Mouse (Mus musculus): ENCODE data around the gene Glis3. TPM values are rescaled to one million over a fixed set of nuclear protein-coding genes. Genes with fewer than 3 reads are reported as not detected.

Gene Glis3
- polyA plus RNA-seq, 1 experiment from 2014 or later, result 0.15 TPM

- Histone ChIP-seq H3K4me2 (no peak overlapping the region), H3K27me3 (no peaks in the 10 kb centered on the region), H3K36me3 (replicated peaks) (no peaks in the 10 kb centered on the region), H3K4me1 (replicated peaks) (no peaks in the 10 kb centered on the region), H3K9me3 (replicated peaks) (no peaks in the 10 kb centered on the region), H3K4me3 (replicated peaks) (no peak overlapping the region), H3K9ac (no peak overlapping the region), H3K27ac (replicated peaks) (no peak overlapping the region)
- 64% methylated on average over 9 of the region's 9 CpGs for WGBS (ENCODE audit: insufficient replicate concordance)
- no peak for ATAC-seq (ENCODE audit: insufficient read depth)
Measured at GRCm38 (mm10) chr19:28531750-28532149, 148.1 kb downstream of the Glis3 start.

GRCm38 (mm10) chr19:28530846-28531245, 149.0 kb downstream of the Glis3 start:
- Histone ChIP-seq H3K4me2 (no peak overlapping the region), H3K27ac (replicated peaks) (no peak overlapping the region), H3K4me3 (replicated peaks) (no peak overlapping the region), H3K27me3 (no peaks in the 10 kb centered on the region), H3K4me1 (replicated peaks) (no peaks in the 10 kb centered on the region), H3K9me3 (replicated peaks) (no peaks in the 10 kb centered on the region), H3K36me3 (replicated peaks) (no peaks in the 10 kb centered on the region), H3K9ac (no peak overlapping the region)
- no peak for ATAC-seq (ENCODE audit: insufficient read depth)
- WGBS (ENCODE audit: insufficient replicate concordance), result 45% methylated on average over 10 of the region's 10 CpGs

- 82% methylated on average over 13 of the region's 13 CpGs for WGBS (ENCODE audit: insufficient replicate concordance)
- H3K4me3 ChIP-seq (replicated peaks), result no peak overlapping the region
- H3K9me3 ChIP-seq (replicated peaks), result no peaks in the 10 kb centered on the region
- no peak overlapping the region for H3K9ac ChIP-seq
- no peaks in the 10 kb centered on the region for H3K36me3 ChIP-seq (replicated peaks)
- H3K27ac ChIP-seq (replicated peaks), result no peak overlapping the region
- ATAC-seq (ENCODE audit: insufficient read depth), result no peak
- H3K27me3 ChIP-seq, result no peaks in the 10 kb centered on the region
- no peaks in the 10 kb centered on the region for H3K4me1 ChIP-seq (replicated peaks)
- H3K4me2 ChIP-seq, result no peak overlapping the region
Measured at GRCm38 (mm10) chr19:28529006-28529405, 150.9 kb downstream of the Glis3 start.

GRCm38 (mm10) chr19:28527446-28527845, 152.4 kb downstream of the Glis3 start:
- no peak for ATAC-seq (ENCODE audit: insufficient read depth)

GRCm38 (mm10) chr19:28525331-28525730, 154.5 kb downstream of the Glis3 start:
- no peak overlapping the region for H3K27ac ChIP-seq (replicated peaks)
- WGBS (ENCODE audit: insufficient replicate concordance), result 75% methylated on average over 3 of the region's 3 CpGs
- no peaks in the 10 kb centered on the region for H3K27me3 ChIP-seq
- H3K9me3 ChIP-seq (replicated peaks), result no peaks in the 10 kb centered on the region
- no peak overlapping the region for H3K4me3 ChIP-seq (replicated peaks)
- no peak overlapping the region for H3K9ac ChIP-seq
- no peaks in the 10 kb centered on the region for H3K36me3 ChIP-seq (replicated peaks)
- H3K4me2 ChIP-seq, result no peak overlapping the region
- no peaks in the 10 kb centered on the region; the same call in 1 of the 2 replicates for H3K4me1 ChIP-seq (replicated peaks)
- ATAC-seq (ENCODE audit: insufficient read depth), result no peak

More at GRCm38 (mm10) chr19:28527446-28527845, 152.4 kb downstream of the Glis3 start:
- Histone ChIP-seq H3K4me1 (replicated peaks) (no peaks in the 10 kb centered on the region), H3K36me3 (replicated peaks) (no peaks in the 10 kb centered on the region), H3K4me3 (replicated peaks) (no peak overlapping the region), H3K4me2 (no peak overlapping the region), H3K27me3 (no peaks in the 10 kb centered on the region), H3K9me3 (replicated peaks) (no peaks in the 10 kb centered on the region), H3K27ac (replicated peaks) (no peak overlapping the region), H3K9ac (no peak overlapping the region)
- 81% methylated on average over 5 of the region's 5 CpGs for WGBS (ENCODE audit: insufficient replicate concordance)

- Histone ChIP-seq H3K36me3 (replicated peaks) (no peaks in the 10 kb centered on the region), H3K27me3 (no peaks in the 10 kb centered on the region), H3K4me2 (no peak overlapping the region), H3K9me3 (replicated peaks) (no peaks in the 10 kb centered on the region), H3K4me1 (replicated peaks) (no peaks in the 10 kb centered on the region; the same call in 1 of the 2 replicates), H3K27ac (replicated peaks) (no peak overlapping the region), H3K4me3 (replicated peaks) (no peak overlapping the region), H3K9ac (no peak overlapping the region)
- ATAC-seq (ENCODE audit: insufficient read depth), result no peak
- WGBS (ENCODE audit: insufficient replicate concordance), result 57% methylated on average over 3 of the region's 3 CpGs
Measured at GRCm38 (mm10) chr19:28522289-28522688, 157.6 kb downstream of the Glis3 start.

- Histone ChIP-seq H3K4me1 (replicated peaks) (no peaks in the 10 kb centered on the region; the same call in 1 of the 2 replicates), H3K27ac (replicated peaks) (no peak overlapping the region), H3K9me3 (replicated peaks) (no peaks in the 10 kb centered on the region), H3K27me3 (no peaks in the 10 kb centered on the region), H3K4me2 (no peak overlapping the region), H3K9ac (no peak overlapping the region), H3K36me3 (replicated peaks) (no peaks in the 10 kb centered on the region), H3K4me3 (replicated peaks) (no peak overlapping the region)
- 60% methylated on average over 6 of the region's 6 CpGs for WGBS (ENCODE audit: insufficient replicate concordance)
- ATAC-seq (ENCODE audit: insufficient read depth), result no peak
Measured at GRCm38 (mm10) chr19:28520761-28521181, 159.1 kb downstream of the Glis3 start.

GRCm38 (mm10) chr19:28520128-28520745, 159.6 kb downstream of the Glis3 start:
- H3K9ac ChIP-seq, result no peak overlapping the region
- H3K27ac ChIP-seq (replicated peaks), result no peak overlapping the region
- H3K9me3 ChIP-seq (replicated peaks), result no peaks in the 10 kb centered on the region
- no peak overlapping the region for H3K4me2 ChIP-seq
- 72% methylated on average over 8 of the region's 8 CpGs for WGBS (ENCODE audit: insufficient replicate concordance)
- H3K4me1 ChIP-seq (replicated peaks), result no peaks in the 10 kb centered on the region; the same call in 1 of the 2 replicates
- no peaks in the 10 kb centered on the region for H3K27me3 ChIP-seq
- H3K36me3 ChIP-seq (replicated peaks), result no peaks in the 10 kb centered on the region
- no peak for ATAC-seq (ENCODE audit: insufficient read depth)
- H3K4me3 ChIP-seq (replicated peaks), result no peak overlapping the region

- no peak overlapping the region for H3K4me2 ChIP-seq
- no peaks in the 10 kb centered on the region for H3K9me3 ChIP-seq (replicated peaks)
- no peaks in the 10 kb centered on the region; the same call in 1 of the 2 replicates for H3K4me1 ChIP-seq (replicated peaks)
- no peak overlapping the region for H3K4me3 ChIP-seq (replicated peaks)
- no peak overlapping the region for H3K9ac ChIP-seq
- no peaks in the 10 kb centered on the region for H3K36me3 ChIP-seq (replicated peaks)
- H3K27ac ChIP-seq (replicated peaks), result no peak overlapping the region
- no peaks in the 10 kb centered on the region for H3K27me3 ChIP-seq
- no peak for ATAC-seq (ENCODE audit: insufficient read depth)
- 53% methylated on average over 3 of the region's 3 CpGs for WGBS (ENCODE audit: insufficient replicate concordance)
Measured at GRCm38 (mm10) chr19:28519296-28519695, 160.6 kb downstream of the Glis3 start.

- H3K4me2 ChIP-seq, result no peak overlapping the region
- no peak for ATAC-seq (ENCODE audit: insufficient read depth)
- H3K4me3 ChIP-seq (replicated peaks), result no peak overlapping the region
- no peak overlapping the region for H3K27ac ChIP-seq (replicated peaks)
- no peak overlapping the region for H3K9ac ChIP-seq
- no peaks in the 10 kb centered on the region for H3K9me3 ChIP-seq (replicated peaks)
- 46% methylated on average over 6 of the region's 6 CpGs for WGBS (ENCODE audit: insufficient replicate concordance)
- no peaks in the 10 kb centered on the region; the same call in 1 of the 2 replicates for H3K4me1 ChIP-seq (replicated peaks)
- no peaks in the 10 kb centered on the region for H3K27me3 ChIP-seq
- H3K36me3 ChIP-seq (replicated peaks), result no peaks in the 10 kb centered on the region
Measured at GRCm38 (mm10) chr19:28518846-28519245, 161.0 kb downstream of the Glis3 start.

- Histone ChIP-seq H3K4me1 (replicated peaks) (no peaks in the 10 kb centered on the region; the same call in 1 of the 2 replicates), H3K27ac (replicated peaks) (no peak overlapping the region), H3K4me2 (no peak overlapping the region), H3K27me3 (no peaks in the 10 kb centered on the region), H3K9ac (no peak overlapping the region), H3K9me3 (replicated peaks) (no peaks in the 10 kb centered on the region), H3K36me3 (replicated peaks) (no peaks in the 10 kb centered on the region), H3K4me3 (replicated peaks) (no peak overlapping the region)
- ATAC-seq (ENCODE audit: insufficient read depth), result no peak
- 59% methylated on average over 5 of the region's 5 CpGs for WGBS (ENCODE audit: insufficient replicate concordance)
Measured at GRCm38 (mm10) chr19:28518266-28518665, 161.6 kb downstream of the Glis3 start.
